Mouse (Mus musculus) olfactory bulb, adult 2 months (tissue): ENCODE data around the gene Ccl9.

ENCODE experiments used
- CTCF ChIP-seq: fragments of 200-500 bp; IDR thresholded peaks from 2 replicates; pipeline ENCODE4 v1.5.1; 2012; ENCODE audit warnings: low read depth, mild to moderate bottlenecking, low read length, moderate library complexity; ENCODE audit not compliant: insufficient read depth
- POLR2A ChIP-seq: fragments of 200-500 bp; IDR thresholded peaks from 2 replicates; pipeline ENCODE4 v1.6.1; 2012; ENCODE audit warnings: mild to moderate bottlenecking, low read depth, low read length, moderate library complexity; ENCODE audit not compliant: insufficient read depth

DNA sequence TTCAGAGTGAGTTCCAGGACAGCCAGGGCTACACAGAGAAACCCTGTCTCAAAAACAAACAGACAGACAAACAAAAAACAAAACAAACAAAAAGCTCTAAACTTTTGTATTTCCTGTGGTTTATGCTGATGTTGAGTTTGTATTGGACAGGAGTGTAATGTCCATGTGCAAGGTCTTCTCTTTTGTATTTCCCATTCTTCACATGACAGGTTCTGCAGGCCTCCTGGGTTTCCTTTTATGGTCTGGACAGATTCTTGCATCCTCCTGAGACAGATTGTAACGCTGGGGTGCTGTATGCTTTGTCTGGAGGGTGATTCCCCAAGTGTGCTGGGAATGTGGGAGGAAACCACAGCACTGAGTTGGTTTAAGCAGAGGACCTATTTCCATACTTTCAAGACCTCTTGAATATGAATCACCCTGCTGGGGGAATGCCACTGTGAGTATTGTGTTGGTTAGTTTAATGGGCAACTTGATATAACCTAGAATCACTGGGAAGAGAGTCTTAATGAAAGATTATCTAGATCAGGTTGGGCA lies 2.3 kb upstream of the Ccl9 start:
- TF ChIP-seq CTCF (no peak), POLR2A (no peak)
